Mouse (Mus musculus) layer of hippocampus, postnatal 10 days (tissue): ENCODE data around the gene Larp4. TPM values are rescaled to one million over a fixed set of nuclear protein-coding genes. Genes with fewer than 3 reads are reported as not detected.

ENCODE experiments used
- DNase-seq, 2 experiments: peaks; one replicate each; pipeline ENCODE4 v3.0.0; 2021; ENCODE audit warnings: low spot score in 2 of 2
- total RNA-seq, 2 experiments: library from RNA; stranded (reverse); gene quantifications; 2 replicates each; pipeline ENCODE4 v1.2.3; 2021

The Larp4 gene
- total RNA-seq, 2 experiments from 2014 or later, result 48.8 to 53.9 TPM

- no peak for DNase-seq
Measured at GRCm38 (mm10) chr15:100004677-100005273, 34.9 kb downstream of the Larp4 start.

GRCm38 (mm10) chr15:100006180-100006579 lies 36.3 kb downstream of the Larp4 start:
- DNase-seq, result no peak

GRCm38 (mm10) chr15:100018280-100018899 lies 48.5 kb downstream of the Larp4 start:
- DNase-seq, result no peak

DNA sequence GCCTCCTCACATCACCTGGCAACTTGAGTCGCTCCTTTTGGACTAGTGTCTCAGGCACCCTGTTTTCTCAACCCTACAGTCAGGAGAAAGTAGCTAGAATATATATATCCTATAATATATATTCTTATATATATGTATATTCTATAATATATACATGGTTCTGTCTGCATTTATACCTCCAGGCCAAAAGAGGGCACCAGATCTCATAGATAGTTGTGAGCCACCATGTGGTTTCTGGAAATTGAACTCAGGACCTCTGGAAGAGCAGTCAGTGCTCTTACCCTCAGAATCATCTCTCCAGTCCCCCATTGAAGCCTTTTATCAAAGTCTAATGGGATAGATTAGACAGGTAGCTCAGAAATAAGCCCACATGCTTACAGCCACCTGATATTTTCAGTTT lies 51.3 kb downstream of the Larp4 start:
- no peak for DNase-seq

DNA sequence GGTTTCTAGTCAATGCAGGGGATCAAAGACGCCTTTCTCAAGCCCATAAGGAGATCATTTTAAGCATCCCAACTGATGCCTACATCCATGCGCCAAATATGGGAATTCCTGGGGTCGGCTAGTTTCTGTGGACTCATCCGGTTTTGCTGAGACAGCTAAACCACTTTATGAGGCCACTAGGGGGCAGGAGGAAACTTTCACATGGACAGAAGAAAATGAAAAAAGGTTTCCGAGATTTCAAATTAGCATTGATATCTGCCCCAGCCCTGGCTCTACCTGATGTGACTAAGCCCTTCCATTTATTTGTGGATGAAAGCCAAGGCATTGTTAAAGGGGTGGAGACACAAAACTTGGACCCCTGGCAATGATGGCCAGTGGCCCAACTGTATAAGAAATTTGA lies 53.1 kb downstream of the Larp4 start:
- peak; percentile 47 to 58 for DNase-seq

GRCm38 (mm10) chr15:100025076-100025834 lies 55.4 kb downstream of the Larp4 start:
- DNase-seq, result no peak

GRCm38 (mm10) chr15:100028133-100028532 lies 58.3 kb downstream of the Larp4 start:
- no peak for DNase-seq

GRCm38 (mm10) chr15:100029497-100029896 lies 59.6 kb downstream of the Larp4 start:
- no peak for DNase-seq

DNA sequence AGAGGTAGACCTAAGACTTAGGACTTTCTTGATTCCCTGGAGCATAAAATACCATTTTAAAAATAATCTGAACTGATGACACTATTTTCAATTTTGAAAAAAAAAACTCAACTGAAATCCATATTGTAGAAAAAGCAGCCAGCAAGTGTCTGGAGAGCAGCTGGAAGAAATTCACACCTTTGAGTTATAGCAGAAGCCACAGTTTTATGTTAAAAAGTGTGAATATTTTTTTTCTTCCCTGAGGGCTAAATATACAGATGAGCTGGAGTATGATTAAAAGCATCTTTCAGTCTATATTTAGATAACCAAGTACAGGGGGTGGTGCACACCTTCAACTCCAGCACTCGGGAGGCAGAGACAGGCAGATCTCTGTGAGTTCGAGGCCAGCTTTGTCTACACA lies 60.0 kb downstream of the Larp4 start:
- DNase-seq, result no peak

DNA sequence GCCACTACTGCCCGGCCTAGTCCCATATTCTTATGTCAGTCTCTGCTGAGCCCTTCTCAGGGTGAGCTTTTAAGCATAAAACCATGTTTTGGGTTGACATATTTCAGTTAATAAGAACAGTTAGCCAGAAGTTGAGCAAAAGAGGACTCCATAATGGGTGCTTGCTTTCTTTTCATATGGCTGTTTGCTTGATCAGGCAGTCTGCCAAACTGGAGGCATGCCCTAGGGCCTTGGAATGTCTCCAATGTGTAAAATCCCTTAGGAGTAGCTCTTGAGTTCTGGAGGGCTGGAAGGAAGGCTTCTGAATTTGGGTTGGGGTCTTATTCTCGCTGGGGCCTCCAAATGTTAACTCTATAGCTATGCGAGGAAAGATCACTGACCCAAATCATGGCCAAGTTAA lies 62.7 kb downstream of the Larp4 start:
- DNase-seq, result no peak

DNA sequence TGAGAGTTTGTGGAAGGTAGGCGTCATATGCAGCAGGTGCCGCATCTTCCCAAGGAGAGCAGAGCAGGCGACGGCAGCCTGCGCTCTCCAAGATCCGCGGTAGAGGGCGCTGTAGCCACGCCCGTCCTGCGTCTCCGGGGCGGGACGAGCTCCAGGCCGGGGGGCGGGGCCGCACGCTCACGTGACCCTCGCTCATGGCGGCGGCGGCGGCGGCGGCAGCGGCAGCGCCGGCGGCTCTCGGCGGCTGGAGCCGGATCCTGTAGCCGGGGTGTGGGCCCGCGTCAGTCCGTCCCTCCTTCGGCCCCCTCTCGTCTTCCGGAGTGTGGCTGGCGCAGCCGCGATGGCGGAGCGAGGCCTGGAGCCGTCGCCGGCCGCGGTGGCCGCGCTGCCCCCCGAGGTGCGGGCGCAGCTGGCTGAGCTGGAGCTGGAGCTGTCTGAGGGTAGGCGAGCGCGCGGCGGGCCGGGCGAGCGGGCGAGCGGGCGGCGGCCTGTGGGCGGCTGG lies 68.7 kb downstream of the Larp4 start, which contains the start of gene Dip2b:
Gene Dip2b (plus strand): TSS at position 195 of the 502 bp plus-strand sequence.
- peak; percentile 98 to 99 for DNase-seq

DNA sequence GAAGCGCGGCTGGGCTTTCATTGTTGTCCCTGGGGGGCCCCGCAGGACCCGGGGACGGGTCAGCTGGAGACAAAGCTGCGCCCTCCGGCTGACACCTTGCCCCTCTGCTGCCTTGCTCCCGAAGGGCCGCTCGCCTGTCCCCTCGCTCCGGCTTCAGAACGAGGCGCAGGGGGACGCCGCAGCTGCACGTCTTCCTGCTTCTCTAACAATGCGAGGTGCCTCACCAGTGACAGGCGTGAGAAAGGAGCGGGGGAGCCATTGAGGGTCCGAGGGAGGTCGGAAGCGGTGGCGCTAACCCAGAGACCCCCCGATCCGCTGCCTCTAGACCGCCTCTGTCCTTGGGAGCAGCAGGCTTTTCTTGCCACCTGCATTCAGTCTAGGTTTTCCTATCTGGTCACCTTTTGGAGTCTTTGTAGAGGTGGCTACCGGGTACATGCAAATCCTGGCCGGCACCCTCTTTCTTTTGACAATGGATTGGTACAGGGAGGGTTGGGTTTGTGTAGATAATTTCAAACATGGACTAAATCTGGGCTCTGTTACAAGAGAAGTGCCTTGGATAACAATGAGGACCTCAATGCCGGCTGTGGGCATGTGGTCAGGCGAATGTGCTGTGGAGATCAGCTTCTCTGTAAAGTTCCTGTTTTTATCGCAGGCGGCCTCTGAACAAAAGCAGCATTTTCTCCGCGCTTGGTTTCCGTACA lies 69.3 kb downstream of the Larp4 start:
- DNase-seq, result peak; percentile 55 to 66

- DNase-seq, result peak in 1 of 2 experiments; percentile 13
Measured at GRCm38 (mm10) chr15:100040541-100041266, 70.8 kb downstream of the Larp4 start.

DNA sequence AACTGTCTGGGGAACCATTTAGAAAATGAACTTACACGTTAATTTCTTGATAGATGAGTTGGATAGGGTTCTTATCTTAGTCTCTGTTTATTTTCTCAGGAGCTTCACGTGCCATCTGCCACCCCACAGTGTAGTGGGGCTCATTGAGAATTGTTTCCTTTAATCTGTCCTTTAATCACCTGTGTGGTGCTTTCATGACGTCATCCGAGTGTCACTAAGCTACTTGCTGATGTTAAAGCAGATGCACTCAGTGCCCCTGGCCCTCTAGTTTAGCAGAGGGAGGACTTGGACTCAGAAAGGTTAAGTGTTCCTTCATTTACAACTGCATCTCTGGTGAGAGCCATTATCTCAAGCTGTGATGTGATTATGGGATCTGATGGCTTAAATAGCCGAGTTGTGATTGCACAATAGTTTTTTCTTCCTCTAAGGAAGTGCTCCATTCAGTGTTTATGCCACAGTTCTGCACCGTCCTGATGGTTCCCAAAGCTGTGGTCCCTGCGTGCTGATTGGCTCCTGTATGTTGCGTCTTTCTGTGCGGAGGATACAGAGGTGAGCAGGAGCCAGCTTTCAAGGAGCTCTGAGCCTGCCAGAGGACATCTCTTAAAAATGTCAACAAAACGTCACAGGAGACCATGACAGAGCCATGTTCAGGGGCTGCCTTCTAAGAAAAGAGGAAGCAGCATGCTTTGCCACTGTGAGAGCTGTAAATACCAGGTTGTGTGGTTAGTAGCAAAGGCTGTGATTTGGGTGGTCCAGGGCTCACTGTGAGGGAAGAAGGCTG lies 71.6 kb downstream of the Larp4 start:
- DNase-seq, result no peak

- DNase-seq, result no peak
Measured at GRCm38 (mm10) chr15:100042048-100042400, 72.2 kb downstream of the Larp4 start.

GRCm38 (mm10) chr15:100045576-100045975 lies 75.7 kb downstream of the Larp4 start:
- DNase-seq, result no peak

- DNase-seq, result no peak
Measured at GRCm38 (mm10) chr15:100049496-100050087, 79.7 kb downstream of the Larp4 start.

- no peak for DNase-seq
Measured at GRCm38 (mm10) chr15:100050940-100051339, 81.1 kb downstream of the Larp4 start.

DNA sequence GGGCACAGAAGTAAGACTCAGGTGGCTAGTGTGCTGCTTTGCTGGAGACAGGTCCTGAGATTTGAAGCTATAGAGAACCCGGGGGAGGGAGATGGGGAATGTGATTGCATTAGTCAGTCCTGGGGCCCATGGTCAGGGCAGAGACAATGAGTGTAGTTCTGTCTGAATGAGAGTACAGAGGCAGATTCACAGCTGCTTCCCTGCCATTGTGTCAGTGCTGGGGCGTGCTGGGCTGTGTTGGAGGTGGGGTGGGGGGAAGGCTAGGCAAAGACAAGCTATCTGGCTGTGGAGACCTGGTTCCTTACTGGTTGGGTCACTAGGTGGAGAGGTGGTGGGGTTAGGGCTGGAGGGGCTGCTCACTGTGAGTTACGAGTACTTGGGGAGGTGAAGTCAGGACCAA lies 82.9 kb downstream of the Larp4 start:
- DNase-seq, result no peak
